Mouse (Mus musculus) G1E (cell line): ENCODE data around the gene Vps13c.
A peak's percentile ranks its signal among the peaks of the same experiment; 100 is the strongest.

Source experiments
- CTCF ChIP-seq: IDR thresholded peaks from 2 replicates; pipeline ENCODE4 v1.5.1; 2012; ENCODE audit warnings: low read depth, low read length, inconsistent platforms, mixed read lengths
- GATA1 ChIP-seq: IDR thresholded peaks from 2 replicates; pipeline ENCODE4 v1.6.1; 2012; ENCODE audit warnings: borderline replicate concordance, low read length, inconsistent platforms, mixed read lengths
- TAL1 ChIP-seq: conservative IDR thresholded peaks from 2 replicates; pipeline ENCODE4 v1.6.1; 2012; ENCODE audit warnings: low read depth, low read length, inconsistent platforms, mixed read lengths

- no peak for TF ChIP-seq TAL1
- 0 out of 2 replicates have a peak, but pooled peaks have one; percentile 9 for TF ChIP-seq CTCF
- TF ChIP-seq GATA1, result no peak
These were observed 38.1 kb downstream of the Vps13c start for GRCm38 (mm10) chr9:67878197-67878769.
